Mouse (Mus musculus): ENCODE measurements around the gene Zcchc24. TPM values are rescaled to one million over a fixed set of nuclear protein-coding genes. Genes with fewer than 3 reads are reported as not detected.

The Zcchc24 gene
- total and polyA plus RNA-seq, 2 experiments from 2014 or later, result 13.9 to 34.3 TPM

DNA sequence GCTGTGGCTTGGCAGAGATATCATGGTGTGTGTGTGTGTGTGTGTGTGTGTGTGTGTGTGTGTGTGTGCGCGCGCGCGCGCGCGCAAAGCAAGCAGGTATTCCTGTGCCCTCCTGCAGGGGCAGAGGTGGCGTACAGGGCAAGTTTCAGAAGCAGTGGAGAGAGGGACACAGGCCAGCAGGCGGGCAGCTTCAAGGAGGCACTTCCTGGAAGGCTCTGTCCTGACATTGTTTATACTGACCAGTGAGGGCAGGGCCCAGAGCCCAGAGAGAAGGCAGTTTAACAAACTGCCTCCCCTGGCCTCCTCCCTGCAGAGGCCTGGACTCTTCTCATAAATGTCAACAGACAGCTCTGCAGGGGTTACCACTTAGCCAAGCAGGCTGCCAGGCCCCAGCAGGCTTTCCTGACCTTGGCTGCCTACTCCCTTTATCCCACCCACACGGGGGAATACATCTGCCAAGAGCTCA is 43.8 kb downstream of the Zcchc24 start:
- H3K27ac ChIP-seq (ENCODE audit: low read depth, low read length), result 0 out of 2 replicates have a peak overlapping the region, but pooled peaks have one; percentile 26
- WGBS, result 73% methylated on average over 11 of the region's 11 CpGs

DNA sequence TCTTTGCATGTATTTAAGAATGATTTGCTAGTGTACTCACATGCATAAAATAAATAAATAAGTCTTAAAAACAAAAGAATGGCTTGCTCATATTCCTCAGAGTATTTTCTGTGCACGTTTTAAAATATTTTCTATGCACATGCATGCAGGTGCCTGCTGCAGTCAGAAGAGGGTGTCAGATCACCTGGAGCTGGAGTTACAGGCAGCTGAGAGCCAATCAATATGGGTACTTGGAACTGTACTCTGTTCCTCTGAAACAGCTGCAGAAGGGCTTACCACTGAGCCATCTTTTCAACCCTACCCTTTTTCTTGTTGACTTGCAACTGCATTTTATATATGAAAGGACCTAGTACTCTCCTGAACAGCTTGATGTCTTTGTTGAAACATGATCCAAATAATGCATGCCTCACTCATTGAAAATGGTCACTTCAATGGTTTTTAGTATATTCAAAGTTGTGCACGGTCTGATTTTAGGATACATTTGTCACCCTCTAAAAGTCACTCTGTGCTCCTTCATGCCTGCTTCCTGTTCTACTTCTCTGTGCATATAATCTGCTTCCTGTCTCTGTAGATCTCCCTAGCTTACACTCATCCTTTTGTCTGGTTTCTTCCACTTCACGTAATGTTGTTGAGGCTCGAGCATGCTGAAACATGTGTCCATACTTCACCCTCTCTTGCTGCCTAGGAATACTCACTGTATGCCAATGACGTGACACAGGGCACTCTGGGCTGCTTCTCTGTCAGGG is 47.7 kb downstream of the Zcchc24 start:
- DNase-seq (ENCODE audit: low spot score) (no peak), ATAC-seq (ENCODE audit: low FRiP score) (no peak)
- Histone ChIP-seq H3K27ac (ENCODE audit: low read depth, low read length) (no peak overlapping the region), H3K4me2 (ENCODE audit: low read depth, low read length, poor library complexity, severe bottlenecking) (no peak overlapping the region), H3K27me3 (ENCODE audit: insufficient read depth, low read length) (no peaks in the 10 kb centered on the region), H3K9ac (replicated peaks; ENCODE audit: low read length, poor library complexity, severe bottlenecking) (no peak overlapping the region), H3K4me1 (ENCODE audit: insufficient read depth, low read length) (no peaks in the 10 kb centered on the region; the same call in 1 of the 2 replicates), H3K9me3 (ENCODE audit: low read length) (no peaks in the 10 kb centered on the region), H3K4me3 (ENCODE audit: low read depth, low read length) (no peak overlapping the region), H3K36me3 (ENCODE audit: insufficient read depth, low read length) (no peaks in the 10 kb centered on the region)
- no peak for TF ChIP-seq CTCF (IDR thresholded peaks at IDR 0.05)
- WGBS, result 88% methylated on average over 5 of the region's 5 CpGs

More for the DNA sequence above, 43.8 kb downstream of the Zcchc24 start:
- Histone ChIP-seq H3K27me3 (ENCODE audit: insufficient read depth, low read length) (no peaks in the 10 kb centered on the region), H3K9me3 (ENCODE audit: low read length) (no peaks in the 10 kb centered on the region), H3K4me3 (ENCODE audit: low read depth, low read length) (no peak overlapping the region), H3K4me2 (ENCODE audit: low read depth, low read length, poor library complexity, severe bottlenecking) (no peak overlapping the region), H3K4me1 (ENCODE audit: insufficient read depth, low read length) (no peaks in the 10 kb centered on the region; the same call in 1 of the 2 replicates), H3K36me3 (ENCODE audit: insufficient read depth, low read length) (no peaks in the 10 kb centered on the region), H3K9ac (replicated peaks; ENCODE audit: low read length, poor library complexity, severe bottlenecking) (no peak overlapping the region)
- DNase-seq (ENCODE audit: low spot score), result peak; percentile 61
- TF ChIP-seq CTCF (IDR thresholded peaks at IDR 0.05), result no peak; the same call in 1 of the 2 replicates
- ATAC-seq (ENCODE audit: low FRiP score), result peak; percentile 52; the same call in 1 of the 2 replicates

DNA sequence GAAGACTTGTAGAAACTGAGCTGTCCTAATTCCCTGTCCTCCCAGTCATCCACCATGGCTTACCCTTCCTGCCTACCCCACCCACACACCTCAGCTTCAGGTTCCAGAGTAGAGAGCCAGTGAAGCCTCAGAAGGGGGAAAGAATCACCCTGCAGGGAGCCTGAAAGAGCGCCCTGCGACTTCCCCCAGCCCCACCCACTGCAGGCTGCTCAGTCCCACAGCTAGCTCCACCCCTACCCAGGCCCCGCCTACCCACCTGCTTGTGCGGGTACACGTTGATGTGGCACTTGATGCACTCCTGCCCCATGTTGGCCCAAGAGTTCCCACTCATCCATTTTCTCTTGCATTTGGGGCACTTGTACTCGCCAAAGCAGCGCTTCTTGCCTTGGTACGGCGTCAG is 49.5 kb downstream of the Zcchc24 start:
- Histone ChIP-seq H3K4me2 (ENCODE audit: low read depth, low read length, poor library complexity, severe bottlenecking) (no peak overlapping the region), H3K36me3 (ENCODE audit: insufficient read depth, low read length) (no peaks in the 10 kb centered on the region)
- WGBS, result 59% methylated on average over 9 of the region's 9 CpGs

DNA sequence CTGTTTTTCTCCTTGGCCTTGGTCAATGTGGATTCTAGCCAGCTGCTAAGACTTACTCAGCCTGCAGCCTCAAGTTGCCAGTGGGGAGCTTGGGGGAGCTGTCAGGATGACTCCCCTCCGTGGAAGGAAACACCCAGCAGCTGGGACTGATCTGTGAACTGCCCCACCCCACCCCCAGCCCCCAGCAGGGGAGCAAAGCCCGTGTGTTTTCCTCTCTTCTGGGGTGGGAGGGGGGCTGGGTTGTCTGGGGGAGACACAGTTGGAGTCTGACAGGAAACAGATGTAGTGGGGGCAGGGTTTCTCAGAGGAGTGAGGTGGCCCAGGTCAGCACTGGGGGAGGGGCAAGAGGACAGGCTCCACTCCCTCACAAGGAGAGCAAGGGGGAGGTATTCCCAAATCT is 50.4 kb downstream of the Zcchc24 start:
- ATAC-seq (ENCODE audit: low FRiP score) (no peak), DNase-seq (ENCODE audit: low spot score) (no peak)
- H3K36me3 ChIP-seq (ENCODE audit: insufficient read depth, low read length), result no peaks in the 10 kb centered on the region
- H3K9me3 ChIP-seq (ENCODE audit: low read length), result no peaks in the 10 kb centered on the region
- no peak overlapping the region for H3K4me3 ChIP-seq (ENCODE audit: low read depth, low read length)
- TF ChIP-seq CTCF (IDR thresholded peaks at IDR 0.05), result no peak
- WGBS, result 10% methylated on average over 2 of the region's 2 CpGs
- H3K9ac ChIP-seq (replicated peaks; ENCODE audit: low read length, poor library complexity, severe bottlenecking), result no peak overlapping the region
- H3K4me1 ChIP-seq (ENCODE audit: insufficient read depth, low read length), result no peaks in the 10 kb centered on the region
- no peak overlapping the region for H3K4me2 ChIP-seq (ENCODE audit: low read depth, low read length, poor library complexity, severe bottlenecking)
- H3K27ac ChIP-seq (ENCODE audit: low read depth, low read length), result no peak overlapping the region
- H3K27me3 ChIP-seq (ENCODE audit: insufficient read depth, low read length), result no peaks in the 10 kb centered on the region

More for the DNA sequence above, 49.5 kb downstream of the Zcchc24 start:
- no peak for TF ChIP-seq CTCF (IDR thresholded peaks at IDR 0.05)
- DNase-seq (ENCODE audit: low spot score) (no peak), ATAC-seq (ENCODE audit: low FRiP score) (no peak)
- Histone ChIP-seq H3K27ac (ENCODE audit: low read depth, low read length) (no peak overlapping the region), H3K9ac (replicated peaks; ENCODE audit: low read length, poor library complexity, severe bottlenecking) (no peak overlapping the region), H3K27me3 (ENCODE audit: insufficient read depth, low read length) (no peaks in the 10 kb centered on the region), H3K4me1 (ENCODE audit: insufficient read depth, low read length) (no peaks in the 10 kb centered on the region), H3K4me3 (ENCODE audit: low read depth, low read length) (no peak overlapping the region), H3K9me3 (ENCODE audit: low read length) (no peaks in the 10 kb centered on the region)

DNA sequence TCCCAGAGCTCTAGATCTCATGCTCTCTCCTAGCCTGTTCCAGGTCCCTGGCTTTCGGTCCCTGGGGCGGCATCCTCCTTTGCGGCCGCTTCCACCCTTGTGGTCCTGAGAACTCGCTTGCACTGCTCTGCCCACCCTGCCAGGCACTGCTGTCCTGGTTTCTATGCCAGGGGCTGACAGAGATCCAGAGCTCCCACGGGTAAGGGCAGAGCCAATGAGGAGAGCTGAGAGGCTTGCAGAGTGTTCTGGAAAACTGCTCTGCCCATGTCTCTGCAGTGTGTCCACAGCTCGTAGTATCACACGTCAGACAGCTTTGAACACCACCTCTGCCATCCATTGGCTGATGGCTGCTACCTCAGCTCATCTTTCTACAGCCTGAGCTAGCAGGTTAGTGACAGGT is 51.1 kb downstream of the Zcchc24 start:
- TF ChIP-seq CTCF (IDR thresholded peaks at IDR 0.05), result no peak
- Histone ChIP-seq H3K4me3 (ENCODE audit: low read depth, low read length) (no peak overlapping the region), H3K4me2 (ENCODE audit: low read depth, low read length, poor library complexity, severe bottlenecking) (no peak overlapping the region), H3K9me3 (ENCODE audit: low read length) (no peaks in the 10 kb centered on the region), H3K36me3 (ENCODE audit: insufficient read depth, low read length) (no peaks in the 10 kb centered on the region), H3K27me3 (ENCODE audit: insufficient read depth, low read length) (no peaks in the 10 kb centered on the region), H3K9ac (replicated peaks; ENCODE audit: low read length, poor library complexity, severe bottlenecking) (no peak overlapping the region), H3K27ac (ENCODE audit: low read depth, low read length) (no peak overlapping the region), H3K4me1 (ENCODE audit: insufficient read depth, low read length) (no peaks in the 10 kb centered on the region)
- WGBS, result 85% methylated on average over 8 of the region's 8 CpGs
- DNase-seq (ENCODE audit: low spot score) (no peak), ATAC-seq (ENCODE audit: low FRiP score) (no peak)

DNA sequence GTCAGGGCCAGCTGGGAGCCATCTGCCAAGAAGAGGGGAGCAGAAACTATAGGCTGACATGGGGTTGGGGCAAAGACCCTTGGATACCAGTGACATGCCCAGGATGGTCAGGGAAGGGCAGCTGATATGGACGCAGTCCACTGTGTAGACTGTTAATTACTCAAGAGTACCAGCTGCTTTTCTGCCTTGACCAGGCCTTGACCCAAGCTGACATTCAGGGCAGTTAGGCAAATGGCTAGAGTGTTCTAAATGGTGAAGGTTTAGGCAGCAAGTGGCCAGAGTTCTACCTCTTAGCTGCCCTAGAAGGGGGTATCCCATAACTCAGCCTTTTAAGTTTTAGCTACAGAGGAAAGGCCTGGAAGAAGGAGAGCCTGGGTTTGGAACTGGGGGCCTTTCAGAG is 52.3 kb downstream of the Zcchc24 start:
- ATAC-seq (ENCODE audit: low FRiP score) (no peak), DNase-seq (ENCODE audit: low spot score) (no peak)
- H3K27ac ChIP-seq (ENCODE audit: low read depth, low read length), result no peak overlapping the region
- no peaks in the 10 kb centered on the region for H3K36me3 ChIP-seq (ENCODE audit: insufficient read depth, low read length)
- H3K4me1 ChIP-seq (ENCODE audit: insufficient read depth, low read length), result no peaks in the 10 kb centered on the region
- H3K4me3 ChIP-seq (ENCODE audit: low read depth, low read length), result no peak overlapping the region
- 86% methylated on average over 1 of the region's 1 CpGs for WGBS
- no peak overlapping the region for H3K4me2 ChIP-seq (ENCODE audit: low read depth, low read length, poor library complexity, severe bottlenecking)
- H3K9ac ChIP-seq (replicated peaks; ENCODE audit: low read length, poor library complexity, severe bottlenecking), result no peak overlapping the region
- no peaks in the 10 kb centered on the region for H3K9me3 ChIP-seq (ENCODE audit: low read length)
- H3K27me3 ChIP-seq (ENCODE audit: insufficient read depth, low read length), result no peaks in the 10 kb centered on the region
- no peak for TF ChIP-seq CTCF (IDR thresholded peaks at IDR 0.05)

Measured in midbrain, postnatal 0 days (tissue).